Mouse (Mus musculus) intestine, embryonic 14.5 days (tissue): ENCODE data around the gene Hoxa3. TPM values are rescaled to one million over a fixed set of nuclear protein-coding genes. Genes with fewer than 3 reads are reported as not detected.

ENCODE experiments used
- ATAC-seq: fragments of 200-750 bp; cut with Nextera tagmentation; replicated peaks from 2 replicates; pipeline ENCODE4 v1.8.0; 2017; ENCODE audit warnings: low read depth, moderate number of reproducible peaks, moderate TSS enrichment, moderate library complexity; ENCODE audit not compliant: low FRiP score, low TSS enrichment
- DNase-seq: peaks from one replicate; pipeline ENCODE4 v3.0.0-alpha.2; 2018; ENCODE audit warnings: low spot score
- H3K27ac ChIP-seq: fragments of 300-500 bp; sonication (generic); 2 replicates; pipeline ENCODE4 v1.5.1; 2014; ENCODE audit warnings: low read depth, mild to moderate bottlenecking, control low read depth
- H3K27me3 ChIP-seq: fragments of 300-500 bp; sonication (generic); replicated peaks from 2 replicates; pipeline ENCODE4 v1.6.1; 2014; ENCODE audit warnings: low read length, control low read depth; ENCODE audit not compliant: control insufficient read depth, insufficient read depth
- H3K36me3 ChIP-seq: fragments of 300-500 bp; sonication (generic); 2 replicates; pipeline ENCODE4 v1.6.1; 2014; ENCODE audit warnings: low read length, control low read depth; ENCODE audit not compliant: control insufficient read depth, insufficient read depth
- H3K4me1 ChIP-seq: fragments of 300-500 bp; sonication (generic); replicated peaks from 2 replicates; pipeline ENCODE4 v1.6.1; 2014; ENCODE audit warnings: low read length, control low read depth, mixed read lengths; ENCODE audit not compliant: control insufficient read depth, insufficient read depth
- H3K4me2 ChIP-seq: fragments of 300-500 bp; sonication (generic); 2 replicates; pipeline ENCODE4 v1.6.1; 2014; ENCODE audit warnings: low read length
- H3K4me3 ChIP-seq: fragments of 300-500 bp; sonication (generic); 2 replicates; pipeline ENCODE4 v1.5.1; 2014; ENCODE audit warnings: low read depth, low read length, control low read depth, mixed read lengths
- H3K9ac ChIP-seq: fragments of 300-500 bp; sonication (generic); 2 replicates; pipeline ENCODE4 v1.6.1; 2014; ENCODE audit warnings: mild to moderate bottlenecking, low read length
- H3K9me3 ChIP-seq: fragments of 300-500 bp; sonication (generic); 2 replicates; pipeline ENCODE4 v1.6.1; 2016; ENCODE audit warnings: low read length, control low read depth; ENCODE audit not compliant: control insufficient read depth
- WGBS: fragments of 180-500 bp; shearing (Covaris S2); extraction: QIAGEN DNeasy Blood & Tissue Kit; methylation state at CpG from one replicate; pipeline ENCODE4 v1.1.7; 2014; 5-methylcytosine and 5-hydroxymethylcytosine counted together
- polyA plus RNA-seq: library from polyadenylated mRNA; unstranded; fragments of >200 nt; fragmentation: Nextera tagmentation; extraction: Ambion mirVana; gene quantifications from 2 replicates; pipeline ENCODE4 v1.2.1, GENCODE M21; 2014

Gene Hoxa3
- polyA plus RNA-seq, 1 experiment from 2014 or later = 9.7 TPM

GRCm38 (mm10) chr6:52235267-52235666, 22.1 kb upstream of the Hoxa3 start:
- Histone ChIP-seq H3K4me2 (peak overlapping the region; percentile 32), H3K9ac (no peak overlapping the region; the same call in 1 of the 2 replicates), H3K27me3 (peaks cover 99% of the 10 kb centered on the region), H3K27ac (no peak overlapping the region), H3K9me3 (no peaks in the 10 kb centered on the region), H3K4me1 (no peaks in the 10 kb centered on the region), H3K36me3 (no peaks in the 10 kb centered on the region), H3K4me3 (peak overlapping the region; percentile 32; the same call in 1 of the 2 replicates)
- DNase-seq (no peak), ATAC-seq (no peak)
- WGBS = 25% methylated on average over 9 of the region's 9 CpGs

GRCm38 (mm10) chr6:52234428-52235140, 21.4 kb upstream of the Hoxa3 start:
- peak overlapping the region; percentile 63 for H3K9ac ChIP-seq
- no peaks in the 10 kb centered on the region for H3K36me3 ChIP-seq
- H3K27me3 ChIP-seq = peaks cover 99% of the 10 kb centered on the region
- H3K27ac ChIP-seq = peak overlapping the region; percentile 52
- H3K4me3 ChIP-seq = peak overlapping the region; percentile 32
- ATAC-seq (no peak), DNase-seq (peak; percentile 79)
- H3K4me2 ChIP-seq = peak overlapping the region; percentile 32
- WGBS = 2% methylated on average over 68 of the region's 68 CpGs
- H3K9me3 ChIP-seq = no peaks in the 10 kb centered on the region
- H3K4me1 ChIP-seq = no peaks in the 10 kb centered on the region

- ATAC-seq (no peak), DNase-seq (no peak)
- H3K4me3 ChIP-seq = peak overlapping the region; percentile 32
- no peaks in the 10 kb centered on the region for H3K4me1 ChIP-seq
- H3K27ac ChIP-seq = peak overlapping the region; percentile 52
- peak overlapping the region; percentile 63 for H3K9ac ChIP-seq
- WGBS = 1% methylated on average over 70 of the region's 70 CpGs
- H3K36me3 ChIP-seq = no peaks in the 10 kb centered on the region
- H3K4me2 ChIP-seq = peak overlapping the region; percentile 32
- H3K9me3 ChIP-seq = no peaks in the 10 kb centered on the region
- peaks cover 99% of the 10 kb centered on the region for H3K27me3 ChIP-seq
These were observed 20.7 kb upstream of the Hoxa3 start for GRCm38 (mm10) chr6:52233546-52234427.

DNA sequence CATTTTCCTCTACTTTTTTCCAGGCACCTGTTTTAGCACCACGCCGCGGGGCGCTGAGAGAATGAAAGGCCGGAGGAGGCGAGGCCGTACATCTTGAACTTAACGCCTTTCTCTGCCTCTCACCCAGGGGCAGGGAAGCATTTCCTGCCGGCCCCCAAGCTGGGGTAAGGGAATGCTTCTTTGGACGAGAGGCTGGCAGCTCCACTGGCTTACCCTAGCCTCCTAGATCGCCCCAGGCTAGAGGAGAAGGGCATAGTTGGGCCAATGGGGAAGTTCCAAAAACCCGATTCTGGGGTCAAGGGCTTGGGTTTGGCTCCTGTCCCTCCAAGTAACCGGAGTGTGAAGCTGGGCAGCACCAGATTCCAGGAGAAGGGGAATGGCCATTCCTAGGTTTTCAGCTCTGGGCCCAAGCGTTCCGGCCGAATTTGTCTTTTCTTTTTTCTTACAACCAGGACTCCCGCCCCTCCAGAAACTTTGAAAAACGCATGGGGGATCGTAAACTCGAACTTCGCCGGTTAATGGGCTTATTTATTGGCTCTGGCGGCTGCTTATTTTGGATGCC, 19.9 kb upstream of the Hoxa3 start:
- Histone ChIP-seq H3K4me2 (peak overlapping the region; percentile 32), H3K27ac (peak overlapping the region; percentile 52; the same call in 1 of the 2 replicates), H3K4me3 (peak overlapping the region; percentile 32), H3K9ac (peak overlapping the region; percentile 63), H3K4me1 (no peaks in the 10 kb centered on the region), H3K36me3 (no peaks in the 10 kb centered on the region), H3K9me3 (no peaks in the 10 kb centered on the region), H3K27me3 (peaks cover 98% of the 10 kb centered on the region)
- 1% methylated on average over 23 of the region's 23 CpGs for WGBS
- peak; percentile 77 for DNase-seq
- ATAC-seq = no peak

GRCm38 (mm10) chr6:52232568-52232965, 19.4 kb upstream of the Hoxa3 start:
- peaks cover 98% of the 10 kb centered on the region for H3K27me3 ChIP-seq
- H3K4me3 ChIP-seq = peak overlapping the region; percentile 32
- ATAC-seq = no peak
- H3K27ac ChIP-seq = peak overlapping the region; percentile 52; the same call in 1 of the 2 replicates
- under 1% methylated on average over 18 of the region's 18 CpGs for WGBS
- no peak for DNase-seq
- H3K9me3 ChIP-seq = no peaks in the 10 kb centered on the region
- H3K4me1 ChIP-seq = no peaks in the 10 kb centered on the region
- H3K9ac ChIP-seq = peak overlapping the region; percentile 63
- peak overlapping the region; percentile 32 for H3K4me2 ChIP-seq
- no peaks in the 10 kb centered on the region for H3K36me3 ChIP-seq

DNA sequence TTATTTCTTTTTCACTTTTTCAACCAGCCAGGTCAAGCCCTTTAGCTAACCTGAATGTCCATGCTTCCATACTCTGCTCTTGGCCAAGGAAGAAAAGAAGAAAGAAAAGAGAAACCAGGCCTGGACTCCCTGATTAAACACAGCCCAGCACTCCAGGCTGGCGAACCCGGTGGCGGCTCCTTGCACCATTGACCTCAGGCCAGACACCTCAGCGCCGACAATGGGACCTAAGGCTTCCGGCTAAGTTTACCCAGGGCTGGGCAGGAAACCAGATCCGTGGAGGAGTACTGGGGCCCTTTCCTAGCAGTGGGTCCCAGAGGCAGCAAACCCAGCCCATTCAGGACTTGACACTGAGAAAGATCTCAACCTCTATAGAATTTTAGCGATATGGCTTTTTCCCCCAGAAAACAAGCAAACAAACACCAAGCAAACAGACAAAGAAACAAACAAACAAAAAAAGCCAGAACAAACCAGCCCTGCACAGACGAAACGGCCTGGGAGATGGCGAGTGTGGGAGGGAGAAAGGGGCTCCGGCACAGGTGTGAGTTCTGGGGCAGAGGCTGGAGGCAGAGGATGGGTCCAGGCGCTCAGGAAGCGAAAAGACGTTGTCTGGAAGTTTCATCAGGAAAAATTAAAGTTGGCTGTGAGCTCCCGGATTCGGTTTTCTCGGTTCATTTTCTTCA, 18.9 kb upstream of the Hoxa3 start:
- Histone ChIP-seq H3K4me3 (peak overlapping the region; percentile 32), H3K9me3 (no peaks in the 10 kb centered on the region), H3K36me3 (no peaks in the 10 kb centered on the region), H3K4me1 (no peaks in the 10 kb centered on the region), H3K27me3 (peaks cover 98% of the 10 kb centered on the region), H3K27ac (peak overlapping the region; percentile 52; the same call in 1 of the 2 replicates), H3K9ac (peak overlapping the region; percentile 63), H3K4me2 (peak overlapping the region; percentile 32)
- no peak for ATAC-seq
- peak; percentile 77 for DNase-seq
- WGBS = 3% methylated on average over 18 of the region's 18 CpGs

DNA sequence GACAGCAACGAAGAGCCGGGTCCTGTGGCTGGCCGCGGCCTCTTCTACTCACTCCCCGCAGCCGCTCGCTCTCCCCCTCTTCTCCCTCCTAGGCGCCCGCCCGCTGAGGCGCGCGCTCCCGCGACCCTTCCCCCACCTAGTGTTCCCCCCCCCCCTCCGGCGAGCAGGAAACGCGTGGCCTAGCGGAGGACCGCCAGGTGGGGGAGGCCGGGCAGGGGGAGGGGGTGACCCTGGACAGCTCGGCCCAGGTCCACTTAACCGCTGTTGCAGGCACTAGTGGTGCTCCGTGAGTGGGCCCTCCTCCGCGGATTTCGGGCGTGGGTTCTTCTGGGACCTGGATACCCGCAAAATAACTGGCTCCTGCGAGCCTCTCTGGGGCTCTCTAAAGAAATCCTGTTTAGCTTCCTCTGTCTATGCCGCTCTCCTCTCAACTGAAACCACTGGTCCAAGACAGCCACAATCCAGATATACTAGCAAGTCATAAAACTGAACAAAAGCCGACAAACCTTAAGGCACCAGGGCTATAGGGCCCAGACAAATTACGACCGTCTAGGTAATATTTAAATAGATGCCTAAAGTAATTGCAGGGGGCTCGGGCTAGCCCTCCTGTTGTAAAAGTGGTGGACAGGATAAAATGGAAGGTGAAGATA, 17.5 kb upstream of the Hoxa3 start, which contains the start of gene Hoxa9:
Gene Hoxa9, minus strand, starts transcription at position 574 of the 650 bp plus-strand sequence.
- H3K4me1 ChIP-seq = no peaks in the 10 kb centered on the region
- H3K27me3 ChIP-seq = peaks cover 98% of the 10 kb centered on the region
- no peaks in the 10 kb centered on the region for H3K9me3 ChIP-seq
- 2% methylated on average over 26 of the region's 36 CpGs for WGBS
- DNase-seq (peak; percentile 82), ATAC-seq (0 out of 2 replicates have a peak, but pooled peaks have one; percentile 30)
- no peaks in the 10 kb centered on the region for H3K36me3 ChIP-seq
- peak within 1 kb of the TSS; percentile 32 for H3K4me3 ChIP-seq
- H3K9ac ChIP-seq = peak within 1 kb of the TSS; percentile 63
- H3K27ac ChIP-seq = peak within 1 kb of the TSS; percentile 69
- peak within 1 kb of the TSS; percentile 39 for H3K4me2 ChIP-seq
